Mouse (Mus musculus) E14TG2a.4 (cell line): ENCODE measurements around the gene Pdpk1.

Source experiments
- CTCF ChIP-seq: conservative IDR thresholded peaks from 2 replicates; pipeline ENCODE4 v1.5.1; 2014; ENCODE audit warnings: low read length
- NANOG ChIP-seq: IDR thresholded peaks from 2 replicates; pipeline ENCODE4 v1.6.1; 2014; ENCODE audit warnings: borderline replicate concordance, low read length, mixed read lengths
- POU5F1 ChIP-seq: IDR thresholded peaks from 2 replicates; pipeline ENCODE4 v1.6.1; 2014; ENCODE audit warnings: low read length, borderline replicate concordance

- TF ChIP-seq POU5F1 (no peak), CTCF (no peak), NANOG (no peak)
Measured at GRCm38 (mm10) chr17:24056636-24057625, 93.8 kb downstream of the Pdpk1 start.
